Mouse (Mus musculus) embryonic facial prominence, embryonic 11.5 days (tissue): ENCODE measurements at regions not wholly inside any gene's neighbourhood (a gene's known extent, or its start where the extent isn't known, plus 50 kb on each side); places are given as distances from the start of the nearest gene placed in this dataset.

Source experiments
- ATAC-seq: fragments of 200-750 bp; cut with Nextera tagmentation; replicated peaks from 2 replicates; pipeline ENCODE4 v1.8.0; 2017; ENCODE audit warnings: low read depth; ENCODE audit not compliant: insufficient number of reproducible peaks, low FRiP score, low TSS enrichment
- DNase-seq: peaks from one replicate; pipeline ENCODE4 v3.0.0-alpha.2; 2015; ENCODE audit warnings: low spot score
- H3K27ac ChIP-seq: fragments of 300-500 bp; sonication (generic); replicated peaks from 2 replicates; pipeline ENCODE4 v1.5.1; 2014; ENCODE audit warnings: mild to moderate bottlenecking, low read depth, low read length, control low read depth
- H3K27me3 ChIP-seq: fragments of 300-500 bp; sonication (generic); 2 replicates; pipeline ENCODE4 v1.6.1; 2014; ENCODE audit warnings: mild to moderate bottlenecking, low read length, moderate library complexity, mixed read lengths; ENCODE audit not compliant: control insufficient read depth, insufficient read depth
- H3K36me3 ChIP-seq: fragments of 300-500 bp; sonication (generic); replicated peaks from 2 replicates; pipeline ENCODE4 v1.6.1; 2014; ENCODE audit warnings: low read depth, mild to moderate bottlenecking, low read length, moderate library complexity, mixed read lengths; ENCODE audit not compliant: control insufficient read depth, insufficient read depth
- H3K4me1 ChIP-seq: fragments of 300-500 bp; sonication (generic); 2 replicates; pipeline ENCODE4 v1.6.1; 2014; ENCODE audit warnings: low read length, mixed read lengths; ENCODE audit not compliant: control insufficient read depth, insufficient read depth
- H3K4me2 ChIP-seq: fragments of 300-500 bp; sonication (generic); 2 replicates; pipeline ENCODE4 v1.6.1; 2014; ENCODE audit warnings: low read depth, mild to moderate bottlenecking, control low read depth, low read length, moderate library complexity
- H3K4me3 ChIP-seq: fragments of 300-500 bp; sonication (generic); 2 replicates; pipeline ENCODE4 v1.5.1; 2014; ENCODE audit warnings: low read depth, low read length, control low read depth
- H3K9ac ChIP-seq: fragments of 300-500 bp; sonication (generic); replicated peaks from 2 replicates; pipeline ENCODE4 v1.6.1; 2014; ENCODE audit warnings: mild to moderate bottlenecking, control low read depth, low read length
- H3K9me3 ChIP-seq: fragments of 300-500 bp; sonication (generic); replicated peaks from 2 replicates; pipeline ENCODE4 v1.6.1; 2016; ENCODE audit warnings: mild to moderate bottlenecking, low read length, inconsistent platforms, mixed read lengths; ENCODE audit not compliant: control insufficient read depth
- whole genome bisulfite sequencing: fragments of 180-500 bp; shearing (Covaris S2); extraction: QIAGEN DNeasy Blood & Tissue Kit; methylation state at CpG from one replicate; pipeline ENCODE4 v1.1.7; 2014; 5-methylcytosine and 5-hydroxymethylcytosine counted together

DNA sequence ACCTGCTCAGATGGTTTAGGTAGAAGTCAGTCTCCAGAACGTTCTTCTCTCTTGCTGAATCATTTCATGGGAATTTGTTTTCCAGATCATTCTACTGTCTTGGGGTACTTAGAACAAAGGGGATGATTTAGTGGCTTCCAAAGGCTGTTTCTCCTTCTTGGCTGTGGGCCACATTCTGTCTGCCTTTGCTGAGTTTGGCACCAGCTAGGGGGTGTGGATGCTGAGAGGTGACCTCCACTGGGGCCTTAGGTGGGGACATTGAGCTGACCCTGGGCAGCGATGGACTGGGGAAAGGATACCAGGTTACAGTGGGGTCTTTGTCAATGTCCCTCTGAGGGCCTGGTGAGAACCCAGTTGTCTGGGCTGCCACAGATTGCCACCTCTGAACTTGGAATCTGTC lies 118.4 kb downstream of the Gadd45g start:
- no peak overlapping the region for H3K4me3 ChIP-seq
- 83% methylated on average over 2 of the region's 2 CpGs for WGBS
- no peak overlapping the region for H3K4me2 ChIP-seq
- no peak overlapping the region for H3K27ac ChIP-seq
- peaks cover 4% of the 10 kb centered on the region for H3K4me1 ChIP-seq
- H3K27me3 ChIP-seq = no peaks in the 10 kb centered on the region
- ATAC-seq (no peak), DNase-seq (no peak)
- H3K9me3 ChIP-seq = no peaks in the 10 kb centered on the region
- no peak overlapping the region for H3K9ac ChIP-seq
- no peaks in the 10 kb centered on the region for H3K36me3 ChIP-seq

DNA sequence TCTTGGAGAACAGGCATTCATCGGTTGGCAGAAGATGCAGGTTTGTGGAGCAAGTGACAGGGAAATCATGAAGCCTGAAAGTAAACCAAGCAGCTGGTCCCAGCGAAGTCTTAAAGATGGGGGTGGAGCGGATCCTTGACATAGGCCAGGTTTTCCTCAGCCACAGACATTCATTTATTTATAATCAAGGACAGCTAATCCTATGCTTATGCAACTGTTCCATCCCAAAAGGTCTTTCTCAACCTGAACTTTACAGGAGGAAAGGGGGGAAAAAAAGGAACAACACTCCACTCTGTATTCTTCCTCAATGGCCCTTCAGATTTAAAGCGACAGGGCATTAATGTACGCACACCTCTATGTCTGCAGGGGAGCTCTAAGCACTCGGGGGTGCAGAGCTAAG lies 121.6 kb downstream of the Gadd45g start:
- peaks cover 2% of the 10 kb centered on the region; the same call in 1 of the 2 replicates for H3K4me1 ChIP-seq
- H3K27ac ChIP-seq = no peak overlapping the region
- H3K9ac ChIP-seq = no peak overlapping the region
- 83% methylated on average over 6 of the region's 6 CpGs for WGBS
- H3K36me3 ChIP-seq = no peaks in the 10 kb centered on the region
- H3K27me3 ChIP-seq = no peaks in the 10 kb centered on the region
- ATAC-seq (no peak), DNase-seq (no peak)
- H3K9me3 ChIP-seq = no peaks in the 10 kb centered on the region
- H3K4me2 ChIP-seq = no peak overlapping the region
- H3K4me3 ChIP-seq = no peak overlapping the region

DNA sequence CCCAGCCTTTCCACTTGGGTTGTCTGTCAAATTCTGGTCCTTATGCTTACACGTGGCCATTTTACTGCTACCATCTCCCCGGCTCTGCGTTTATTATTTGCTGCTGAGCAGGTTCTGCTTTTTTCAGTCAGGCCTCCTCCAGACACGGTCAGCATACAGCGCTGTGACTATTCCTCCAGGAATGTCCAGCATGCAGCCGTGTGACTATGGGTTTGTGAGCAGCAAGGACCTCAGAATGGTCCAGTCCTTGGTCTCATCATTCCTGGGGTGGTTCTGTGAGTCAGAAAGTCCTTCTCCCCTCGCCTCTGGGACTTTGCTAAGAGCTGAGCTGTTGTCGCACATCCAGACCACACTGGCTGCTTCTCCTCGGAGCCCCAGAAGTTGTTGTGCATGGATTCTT lies 122.3 kb downstream of the Gadd45g start:
- 77% methylated on average over 9 of the region's 9 CpGs for WGBS
- no peak overlapping the region for H3K4me2 ChIP-seq
- DNase-seq = no peak
- no peak overlapping the region for H3K27ac ChIP-seq
- no peaks in the 10 kb centered on the region for H3K9me3 ChIP-seq
- no peak for ATAC-seq
- H3K9ac ChIP-seq = no peak overlapping the region
- no peaks in the 10 kb centered on the region for H3K27me3 ChIP-seq
- H3K4me1 ChIP-seq = peaks cover 2% of the 10 kb centered on the region; the same call in 1 of the 2 replicates
- H3K36me3 ChIP-seq = no peaks in the 10 kb centered on the region
- no peak overlapping the region for H3K4me3 ChIP-seq

DNA sequence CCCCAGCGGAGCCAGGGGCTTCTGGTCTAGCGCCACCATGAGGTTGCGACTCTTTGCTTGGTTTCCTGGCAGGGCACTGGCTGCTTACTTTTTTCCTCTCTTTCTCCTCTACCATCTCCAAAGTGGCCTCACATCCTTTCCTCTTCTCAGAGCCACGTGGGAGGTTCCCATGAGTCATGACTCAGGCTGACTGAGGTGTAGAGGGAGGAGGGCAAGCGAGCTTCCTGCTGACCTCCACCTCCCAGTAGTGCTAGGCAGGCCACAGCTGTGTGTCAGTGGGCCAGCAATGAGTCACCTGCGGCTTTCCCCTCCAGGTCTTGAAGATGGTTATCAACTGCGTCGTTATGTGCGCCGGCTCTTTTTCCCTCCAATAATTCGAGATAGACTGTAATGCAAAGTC lies 123.6 kb downstream of the Gadd45g start:
- H3K9me3 ChIP-seq = no peaks in the 10 kb centered on the region
- H3K4me3 ChIP-seq = no peak overlapping the region
- H3K4me2 ChIP-seq = no peak overlapping the region
- no peak overlapping the region for H3K9ac ChIP-seq
- ATAC-seq (no peak), DNase-seq (no peak)
- H3K27ac ChIP-seq = no peak overlapping the region
- 86% methylated on average over 11 of the region's 11 CpGs for WGBS
- no peaks in the 10 kb centered on the region for H3K4me1 ChIP-seq
- H3K27me3 ChIP-seq = no peaks in the 10 kb centered on the region
- H3K36me3 ChIP-seq = no peaks in the 10 kb centered on the region

DNA sequence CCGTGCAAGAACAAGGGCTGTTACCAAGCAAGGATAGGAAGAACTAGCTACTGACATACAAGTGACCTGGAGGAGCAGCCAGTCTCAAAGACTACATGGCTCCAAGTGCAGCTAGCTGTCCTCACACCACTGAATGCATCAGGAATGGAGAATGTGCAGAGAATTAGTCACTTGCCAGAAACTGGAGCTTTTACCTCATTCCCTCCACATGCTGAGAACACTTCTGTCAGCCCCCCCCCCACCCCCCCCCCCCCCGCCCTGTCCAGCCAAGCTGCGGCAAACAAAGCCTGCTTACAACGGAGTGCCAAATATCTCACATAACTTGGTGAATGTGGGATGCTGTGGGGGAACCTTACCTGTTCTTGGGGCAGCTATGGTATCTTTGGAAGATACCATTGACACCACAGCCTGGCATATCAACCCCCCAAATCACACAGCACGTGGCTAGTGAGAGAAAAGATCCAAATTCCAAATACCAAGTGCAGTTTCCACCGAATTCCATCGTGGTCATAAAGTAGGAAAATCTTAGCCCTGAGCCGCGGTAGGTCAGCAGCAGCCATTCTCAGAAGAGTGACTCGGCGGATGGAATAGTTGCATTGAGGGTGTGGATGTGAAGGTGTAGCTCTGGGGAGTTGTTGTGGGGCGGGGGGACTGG lies 126.3 kb downstream of the Gadd45g start:
- Histone ChIP-seq H3K27ac (no peak overlapping the region), H3K36me3 (no peaks in the 10 kb centered on the region), H3K27me3 (no peaks in the 10 kb centered on the region), H3K9ac (no peak overlapping the region), H3K4me3 (no peak overlapping the region), H3K4me2 (no peak overlapping the region), H3K4me1 (no peaks in the 10 kb centered on the region), H3K9me3 (no peaks in the 10 kb centered on the region)
- no peak for ATAC-seq
- DNase-seq = no peak
- 76% methylated on average over 12 of the region's 12 CpGs for WGBS

DNA sequence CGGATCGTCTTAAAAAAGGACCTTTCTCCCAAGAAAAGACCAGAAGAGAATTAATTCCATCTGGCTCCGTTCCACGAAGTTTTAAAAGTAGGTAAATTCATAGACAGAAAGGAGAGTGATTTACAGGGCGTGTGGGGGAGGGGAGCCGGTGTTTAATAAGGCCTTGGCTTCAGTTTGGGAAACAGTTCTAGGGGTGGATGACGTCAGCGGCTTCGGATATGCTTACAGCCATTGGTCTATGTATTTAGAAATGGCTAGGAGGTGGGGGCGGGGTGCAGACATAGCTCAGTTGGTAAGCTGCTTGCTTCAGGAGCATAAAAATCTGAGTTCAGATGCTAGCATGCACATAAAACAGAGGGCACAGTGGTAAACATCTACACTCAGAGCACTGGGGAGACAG lies 127.0 kb downstream of the Gadd45g start:
- H3K36me3 ChIP-seq = no peaks in the 10 kb centered on the region
- no peak overlapping the region for H3K4me2 ChIP-seq
- no peak overlapping the region for H3K27ac ChIP-seq
- H3K4me1 ChIP-seq = no peaks in the 10 kb centered on the region
- WGBS = 72% methylated on average over 10 of the region's 10 CpGs
- H3K9ac ChIP-seq = no peak overlapping the region
- no peaks in the 10 kb centered on the region for H3K9me3 ChIP-seq
- DNase-seq (peak; percentile 63), ATAC-seq (no peak)
- no peak overlapping the region for H3K4me3 ChIP-seq
- H3K27me3 ChIP-seq = no peaks in the 10 kb centered on the region

DNA sequence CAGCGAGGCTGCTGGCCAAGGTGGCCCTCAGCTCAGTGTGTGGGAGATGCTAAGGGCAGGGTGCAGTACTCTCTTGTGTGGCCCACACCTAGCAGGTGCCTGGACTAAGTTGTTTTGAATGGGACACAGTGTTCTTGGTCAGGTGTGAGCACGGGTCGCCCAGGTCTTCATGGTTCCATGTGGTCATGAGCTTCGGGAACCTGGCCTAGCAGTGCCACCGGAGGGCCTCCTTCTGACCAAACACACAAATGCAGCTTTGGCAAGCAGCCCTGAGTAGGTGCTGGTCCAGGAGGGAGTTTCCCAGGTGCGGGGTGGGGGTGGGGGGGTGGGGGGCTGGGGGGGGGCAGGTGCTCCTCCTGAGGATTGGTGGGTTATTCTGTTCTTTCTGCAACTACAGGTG lies 127.6 kb downstream of the Gadd45g start:
- no peak for DNase-seq
- H3K27me3 ChIP-seq = no peaks in the 10 kb centered on the region
- no peaks in the 10 kb centered on the region for H3K9me3 ChIP-seq
- no peak overlapping the region for H3K4me3 ChIP-seq
- ATAC-seq = no peak
- H3K4me1 ChIP-seq = no peaks in the 10 kb centered on the region
- H3K27ac ChIP-seq = no peak overlapping the region
- no peaks in the 10 kb centered on the region for H3K36me3 ChIP-seq
- no peak overlapping the region for H3K4me2 ChIP-seq
- 82% methylated on average over 6 of the region's 6 CpGs for WGBS
- no peak overlapping the region for H3K9ac ChIP-seq

DNA sequence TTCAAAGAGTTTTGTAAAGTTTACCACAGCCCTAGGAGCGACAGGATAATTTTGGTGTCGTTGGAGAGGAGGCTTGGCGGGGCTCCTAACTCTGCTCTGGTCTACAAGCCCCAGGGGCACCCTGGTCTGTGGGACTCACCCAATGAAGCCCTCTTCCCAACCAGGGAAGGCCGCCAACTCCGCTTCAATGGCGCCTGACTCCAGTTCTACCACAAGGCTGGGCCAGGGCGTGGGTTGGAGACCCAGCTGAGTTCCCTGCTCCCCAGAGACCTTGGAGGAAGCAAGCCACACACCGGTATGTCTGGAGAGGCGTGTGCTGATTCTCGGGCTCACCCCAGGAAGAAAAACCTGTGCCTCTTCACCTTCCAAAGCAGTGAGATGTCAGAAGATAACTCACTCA lies 128.9 kb downstream of the Gadd45g start:
- H3K27me3 ChIP-seq = no peaks in the 10 kb centered on the region
- H3K9ac ChIP-seq = no peak overlapping the region
- WGBS = 72% methylated on average over 10 of the region's 10 CpGs
- H3K27ac ChIP-seq = peak overlapping the region; percentile 56; the same call in 1 of the 2 replicates
- DNase-seq (no peak), ATAC-seq (no peak)
- H3K4me1 ChIP-seq = no peaks in the 10 kb centered on the region
- H3K36me3 ChIP-seq = no peaks in the 10 kb centered on the region
- H3K4me3 ChIP-seq = no peak overlapping the region
- H3K9me3 ChIP-seq = no peaks in the 10 kb centered on the region
- no peak overlapping the region for H3K4me2 ChIP-seq
